Mouse (Mus musculus) liver, embryonic 15.5 days (tissue): ENCODE measurements around the gene Gm11037. TPM values are rescaled to one million over a fixed set of nuclear protein-coding genes. Genes with fewer than 3 reads are reported as not detected.
A peak's percentile ranks its signal among the peaks of the same experiment; 100 is the strongest.

Experiments used
- ATAC-seq: fragments of 200-750 bp; cut with Nextera tagmentation; 2 replicates; pipeline ENCODE4 v1.8.0; 2017; ENCODE audit warnings: moderate number of reproducible peaks, mild to moderate bottlenecking, moderate library complexity; ENCODE audit not compliant: insufficient read depth
- H3K27ac ChIP-seq: fragments of 300-500 bp; sonication (generic); replicated peaks from 2 replicates; pipeline ENCODE4 v1.5.1; 2015; ENCODE audit warnings: mild to moderate bottlenecking, inconsistent platforms
- H3K27me3 ChIP-seq: fragments of 300-500 bp; sonication (generic); 2 replicates; pipeline ENCODE4 v1.6.1; 2015; ENCODE audit warnings: mild to moderate bottlenecking, inconsistent platforms
- H3K36me3 ChIP-seq: fragments of 300-500 bp; sonication (generic); replicated peaks from 2 replicates; pipeline ENCODE4 v1.6.1; 2015; ENCODE audit warnings: moderate library complexity, mild to moderate bottlenecking, inconsistent platforms
- H3K4me1 ChIP-seq: fragments of 300-500 bp; sonication (generic); replicated peaks from 2 replicates; pipeline ENCODE4 v1.6.1; 2015; ENCODE audit warnings: inconsistent platforms
- H3K4me2 ChIP-seq: fragments of 300-500 bp; sonication (generic); 2 replicates; pipeline ENCODE4 v1.6.1; 2015; ENCODE audit warnings: moderate library complexity, mild to moderate bottlenecking, inconsistent platforms
- H3K4me3 ChIP-seq: fragments of 300-500 bp; sonication (generic); replicated peaks from 2 replicates; pipeline ENCODE4 v1.5.1; 2015; ENCODE audit warnings: mild to moderate bottlenecking, inconsistent platforms
- H3K9ac ChIP-seq: fragments of 300-500 bp; sonication (generic); 2 replicates; pipeline ENCODE4 v1.6.1; 2015; ENCODE audit warnings: moderate library complexity, mild to moderate bottlenecking, inconsistent platforms
- H3K9me3 ChIP-seq: fragments of 300-500 bp; sonication (generic); replicated peaks from 2 replicates; pipeline ENCODE4 v1.6.1; 2016; ENCODE audit warnings: inconsistent platforms
- WGBS: fragments of 180-500 bp; shearing (Covaris S2); methylation state at CpG from one replicate; pipeline ENCODE4 v1.1.7; 2015; ENCODE audit warnings: mixed read lengths; ENCODE audit not compliant: insufficient replicate concordance; 5-methylcytosine and 5-hydroxymethylcytosine counted together
- polyA plus RNA-seq: library from polyadenylated mRNA; unstranded; fragments of >200 nt; fragmentation: Nextera tagmentation; extraction: Ambion mirVana; gene quantifications from 2 replicates; pipeline ENCODE4 v1.2.1, GENCODE M21; 2015

The Gm11037 gene
- polyA plus RNA-seq, 1 experiment from 2014 or later: not detected

DNA sequence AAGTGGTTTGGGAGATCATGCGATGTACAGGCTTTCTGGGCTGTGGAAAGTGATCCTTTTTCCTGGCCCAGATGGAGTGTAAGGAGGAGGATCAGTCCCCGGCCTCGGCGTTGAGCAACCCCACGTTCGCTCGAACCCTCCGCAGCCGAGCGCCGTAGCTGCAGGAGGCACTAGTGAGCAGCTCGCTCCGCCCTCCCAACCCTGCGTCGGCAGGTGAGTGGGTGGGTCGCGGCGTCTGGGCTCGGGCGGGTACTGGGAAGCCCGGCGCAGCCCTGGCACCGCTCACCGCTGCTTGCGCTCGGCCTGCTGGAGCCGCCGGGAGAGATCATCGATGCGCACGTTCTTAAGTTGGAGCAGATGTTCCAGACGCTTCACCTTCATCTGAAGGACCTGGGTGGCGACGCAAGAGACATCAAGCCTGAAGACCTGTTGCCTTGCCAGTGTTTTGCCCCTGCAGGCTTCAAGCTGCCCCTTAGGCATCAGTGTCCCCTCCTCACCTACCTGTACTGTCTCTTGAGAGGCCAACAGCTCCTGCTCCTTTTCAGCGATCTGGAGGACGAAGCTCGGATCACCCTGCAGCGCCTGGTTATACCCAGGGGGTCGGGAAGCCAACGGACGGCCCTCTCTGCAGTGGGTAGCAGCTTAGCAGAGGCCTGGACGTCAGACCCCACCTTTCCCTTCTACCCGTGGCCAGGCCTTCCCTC, 38.3 kb downstream of the Gm11037 start:
- H3K4me2 ChIP-seq: peak overlapping the region; percentile 49
- no peaks in the 10 kb centered on the region for H3K9me3 ChIP-seq
- H3K27me3 ChIP-seq: peaks cover 70% of the 10 kb centered on the region
- WGBS: 5% methylated on average over 43 of the region's 43 CpGs
- H3K36me3 ChIP-seq: peaks cover 7% of the 10 kb centered on the region; the same call in 1 of the 2 replicates
- no peak overlapping the region for H3K9ac ChIP-seq
- H3K27ac ChIP-seq: no peak overlapping the region
- H3K4me1 ChIP-seq: peaks cover 32% of the 10 kb centered on the region
- peak overlapping the region; percentile 25; the same call in 1 of the 2 replicates for H3K4me3 ChIP-seq
- ATAC-seq: no peak

DNA sequence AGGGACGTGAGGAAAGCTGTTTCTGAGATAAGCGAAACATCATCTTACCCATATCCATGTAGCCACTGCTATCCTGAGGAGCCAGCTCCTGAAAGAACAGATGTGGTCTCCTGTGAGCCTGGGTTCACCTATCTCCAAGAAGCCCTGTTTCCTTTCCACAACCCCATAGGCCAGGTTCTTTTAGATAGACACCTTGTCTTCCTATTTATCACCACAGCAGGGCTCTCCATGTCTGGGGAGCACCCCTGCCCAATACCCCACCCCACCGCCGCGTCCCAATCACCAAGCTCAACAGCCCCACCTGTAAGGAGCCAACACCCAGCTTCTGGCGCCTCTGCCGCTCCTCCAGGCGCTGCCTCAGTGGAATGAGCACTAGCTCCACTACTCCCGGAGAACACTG, 39.0 kb downstream of the Gm11037 start:
- WGBS: 21% methylated on average over 9 of the region's 9 CpGs
- Histone ChIP-seq H3K27ac (no peak overlapping the region), H3K9me3 (no peaks in the 10 kb centered on the region), H3K4me2 (no peak overlapping the region), H3K9ac (no peak overlapping the region), H3K4me3 (no peak overlapping the region), H3K27me3 (peaks cover 70% of the 10 kb centered on the region), H3K36me3 (peaks cover 14% of the 10 kb centered on the region), H3K4me1 (peaks cover 40% of the 10 kb centered on the region)
- no peak for ATAC-seq

- 2% methylated on average over 11 of the region's 11 CpGs for WGBS
- no peak for ATAC-seq
- no peaks in the 10 kb centered on the region for H3K9me3 ChIP-seq
- H3K36me3 ChIP-seq: peaks cover 21% of the 10 kb centered on the region
- H3K4me3 ChIP-seq: peak overlapping the region; percentile 44
- peaks cover 62% of the 10 kb centered on the region for H3K4me1 ChIP-seq
- no peak overlapping the region for H3K9ac ChIP-seq
- H3K27me3 ChIP-seq: peaks cover 49% of the 10 kb centered on the region
- H3K27ac ChIP-seq: no peak overlapping the region
- H3K4me2 ChIP-seq: peak overlapping the region; percentile 72
Measured at GRCm38 (mm10) chr2:131174700-131175099, 41.4 kb downstream of the Gm11037 start.

- Histone ChIP-seq H3K4me1 (peaks cover 67% of the 10 kb centered on the region), H3K9me3 (no peaks in the 10 kb centered on the region), H3K27me3 (peaks cover 42% of the 10 kb centered on the region), H3K36me3 (peaks cover 21% of the 10 kb centered on the region), H3K4me3 (no peak overlapping the region), H3K9ac (no peak overlapping the region), H3K27ac (0 out of 2 replicates have a peak overlapping the region, but pooled peaks have one; percentile 29), H3K4me2 (no peak overlapping the region)
- no peak for ATAC-seq
- 76% methylated on average over 3 of the region's 3 CpGs for WGBS
Measured at GRCm38 (mm10) chr2:131175286-131175944, 42.1 kb downstream of the Gm11037 start.

DNA sequence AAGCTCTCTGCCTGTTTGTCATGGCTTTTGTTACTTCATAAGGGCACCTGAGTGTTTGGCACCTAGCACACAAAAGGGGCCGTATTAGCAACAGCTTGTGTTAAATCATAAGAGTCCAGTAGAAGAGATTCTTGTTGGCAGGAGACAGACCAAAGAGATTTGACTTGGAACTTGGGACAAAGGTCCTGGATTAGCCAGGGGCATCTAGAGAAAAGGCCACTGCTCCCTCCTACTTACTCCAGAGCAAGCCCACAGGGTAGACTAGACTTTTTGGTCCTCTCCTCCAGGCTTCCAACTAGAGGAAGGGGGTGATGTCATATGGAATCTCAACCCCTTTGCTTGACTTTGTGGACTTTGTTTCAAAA, 42.6 kb downstream of the Gm11037 start:
- no peak overlapping the region for H3K9ac ChIP-seq
- H3K27me3 ChIP-seq: peaks cover 37% of the 10 kb centered on the region
- peaks cover 21% of the 10 kb centered on the region for H3K36me3 ChIP-seq
- no peak overlapping the region for H3K4me3 ChIP-seq
- WGBS: 86% methylated on average over 1 of the region's 1 CpGs
- no peaks in the 10 kb centered on the region for H3K9me3 ChIP-seq
- 0 out of 2 replicates have a peak overlapping the region, but pooled peaks have one; percentile 29 for H3K27ac ChIP-seq
- peaks cover 72% of the 10 kb centered on the region for H3K4me1 ChIP-seq
- no peak for ATAC-seq
- H3K4me2 ChIP-seq: no peak overlapping the region

DNA sequence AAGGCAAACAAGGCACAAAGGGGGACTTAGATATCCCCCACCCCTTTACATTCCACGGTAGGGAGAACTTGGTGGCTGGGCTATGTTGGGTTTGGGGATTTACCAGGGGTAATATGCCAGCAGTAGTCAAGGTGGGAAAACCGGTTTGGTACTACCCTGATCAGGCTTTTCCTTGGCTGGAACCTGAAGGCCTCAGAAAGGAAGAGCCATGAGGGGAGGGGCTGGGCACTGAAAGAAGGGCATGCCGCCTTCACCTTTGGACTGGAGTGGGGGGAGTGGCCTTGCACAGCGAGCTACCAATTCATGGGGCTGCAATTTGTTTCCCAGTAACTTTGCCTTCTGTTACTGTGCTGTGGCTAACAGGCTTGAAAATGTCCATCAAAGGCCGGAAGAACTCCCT, 43.2 kb downstream of the Gm11037 start:
- Histone ChIP-seq H3K4me2 (peak overlapping the region; percentile 95; the same call in 1 of the 2 replicates), H3K36me3 (peaks cover 21% of the 10 kb centered on the region), H3K27me3 (peaks cover 31% of the 10 kb centered on the region), H3K27ac (no peak overlapping the region; the same call in 1 of the 2 replicates), H3K9ac (no peak overlapping the region), H3K4me3 (no peak overlapping the region), H3K4me1 (peaks cover 71% of the 10 kb centered on the region), H3K9me3 (no peaks in the 10 kb centered on the region)
- 58% methylated on average over 5 of the region's 5 CpGs for WGBS
- ATAC-seq: no peak

DNA sequence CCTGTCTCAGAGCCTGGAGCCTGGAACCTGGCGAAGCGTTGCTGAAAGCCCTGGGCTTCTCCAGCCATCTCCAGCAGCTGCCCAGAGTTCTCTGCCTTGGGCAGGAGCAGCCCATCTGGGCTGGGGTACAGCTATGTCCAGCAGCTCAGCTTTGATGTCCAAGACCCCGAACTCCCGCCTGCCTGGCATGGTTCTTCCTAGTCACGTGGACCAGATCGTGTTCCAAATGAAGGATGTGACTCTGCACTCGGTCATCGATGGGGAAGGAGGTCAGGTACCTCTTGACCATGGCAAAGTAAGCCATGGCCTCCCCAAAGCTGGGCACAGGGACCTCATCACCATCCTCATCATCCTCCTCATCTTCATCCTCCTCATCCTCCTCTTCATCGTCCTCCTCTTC, 44.6 kb downstream of the Gm11037 start:
- Histone ChIP-seq H3K4me1 (peaks cover 61% of the 10 kb centered on the region), H3K27ac (0 out of 2 replicates have a peak overlapping the region, but pooled peaks have one; percentile 30)
- ATAC-seq: no peak

GRCm38 (mm10) chr2:131178828-131179245, 45.5 kb downstream of the Gm11037 start:
- WGBS: 42% methylated on average over 26 of the region's 26 CpGs
- Histone ChIP-seq H3K4me3 (peak overlapping the region; percentile 69), H3K4me2 (peak overlapping the region; percentile 95), H3K9ac (peak overlapping the region; percentile 85), H3K27ac (peak overlapping the region; percentile 90), H3K9me3 (no peaks in the 10 kb centered on the region), H3K36me3 (peaks cover 21% of the 10 kb centered on the region), H3K27me3 (peaks cover 8% of the 10 kb centered on the region), H3K4me1 (peaks cover 61% of the 10 kb centered on the region)
- no peak for ATAC-seq

More for the DNA sequence above, 44.6 kb downstream of the Gm11037 start:
- peak overlapping the region; percentile 69 for H3K4me3 ChIP-seq
- H3K9me3 ChIP-seq: no peaks in the 10 kb centered on the region
- 79% methylated on average over 9 of the region's 9 CpGs for WGBS
- H3K27me3 ChIP-seq: peaks cover 17% of the 10 kb centered on the region
- H3K9ac ChIP-seq: peak overlapping the region; percentile 85
- H3K36me3 ChIP-seq: peaks cover 21% of the 10 kb centered on the region
- H3K4me2 ChIP-seq: peak overlapping the region; percentile 95

DNA sequence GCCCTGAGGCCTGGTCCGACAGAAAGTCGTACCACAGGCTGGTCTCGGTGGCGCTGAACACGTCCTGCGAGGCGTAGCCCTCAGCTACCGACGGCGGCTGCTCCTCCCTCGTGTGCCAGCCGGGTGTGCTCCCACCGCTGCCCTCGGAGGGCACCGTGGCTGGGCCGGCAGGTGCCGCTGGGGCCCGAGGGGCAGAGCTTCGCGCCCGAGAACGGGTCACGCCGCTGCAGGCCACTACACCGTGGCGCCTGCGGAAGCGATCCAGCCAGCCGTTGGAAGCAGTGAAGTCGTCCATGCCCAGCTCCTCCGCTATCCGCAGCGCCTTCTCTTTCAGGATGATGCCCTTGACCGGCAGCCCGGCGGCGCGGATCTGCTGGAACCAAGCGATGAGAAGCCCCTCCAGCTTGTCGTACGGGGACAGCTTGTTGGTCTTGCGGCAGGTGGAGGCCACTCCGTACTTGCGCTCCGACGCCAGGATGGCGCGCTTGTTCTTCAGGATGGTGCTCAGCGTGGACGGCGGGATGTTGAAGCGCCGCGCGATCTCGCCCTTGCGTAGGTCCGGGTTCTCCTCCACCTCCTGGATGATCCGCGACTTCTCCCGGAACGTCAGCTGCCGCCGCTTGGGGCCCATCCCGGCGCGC, 46.1 kb downstream of the Gm11037 start:
- peak overlapping the region; percentile 69 for H3K4me3 ChIP-seq
- under 1% methylated on average over 67 of the region's 67 CpGs for WGBS
- peak overlapping the region; percentile 95 for H3K4me2 ChIP-seq
- H3K9ac ChIP-seq: peak overlapping the region; percentile 85
- peaks cover 61% of the 10 kb centered on the region for H3K4me1 ChIP-seq
- H3K36me3 ChIP-seq: peaks cover 21% of the 10 kb centered on the region
- peak; percentile 73 for ATAC-seq
- H3K27ac ChIP-seq: peak overlapping the region; percentile 90
- H3K9me3 ChIP-seq: no peaks in the 10 kb centered on the region
- H3K27me3 ChIP-seq: peaks cover 2% of the 10 kb centered on the region

DNA sequence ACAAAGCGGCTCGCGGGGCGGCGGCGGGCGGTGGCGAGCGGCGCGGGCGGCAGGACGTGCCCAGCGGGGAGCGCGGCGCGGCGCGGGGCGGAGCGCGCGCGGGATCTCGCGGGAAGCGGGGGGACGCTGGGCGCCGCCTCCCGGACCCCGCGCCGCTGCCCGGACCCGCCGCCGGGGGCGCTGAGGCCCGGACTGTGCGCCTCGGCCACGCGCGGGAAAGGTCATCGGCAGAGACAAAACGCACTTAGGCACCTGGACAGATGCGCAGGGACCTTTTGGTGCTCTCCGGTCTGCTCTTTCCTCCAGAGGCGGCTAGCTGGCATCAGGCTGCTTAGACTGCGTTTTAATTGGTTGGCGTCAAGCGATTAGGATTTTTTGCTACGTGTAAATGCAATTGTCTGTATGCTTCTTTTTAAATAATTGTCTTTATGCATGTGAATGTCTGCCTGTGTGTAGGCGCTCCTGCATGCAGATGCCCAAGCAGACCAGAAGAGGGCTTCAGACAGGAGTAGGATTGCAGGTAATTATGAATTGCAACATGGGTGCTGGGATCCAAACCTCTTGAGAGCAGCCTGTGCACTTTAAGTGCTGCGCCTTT, 46.8 kb downstream of the Gm11037 start, which contains the start of gene Cenpb:
Gene Cenpb (minus strand): TSS at position 78 of the 598 bp plus-strand sequence.
- Histone ChIP-seq H3K4me2 (peak within 1 kb of the TSS; percentile 95), H3K9me3 (no peaks in the 10 kb centered on the region), H3K4me1 (peaks cover 58% of the 10 kb centered on the region), H3K9ac (peak within 1 kb of the TSS; percentile 85), H3K27me3 (no peaks in the 10 kb centered on the region), H3K4me3 (peak within 1 kb of the TSS; percentile 69), H3K27ac (peak within 1 kb of the TSS; percentile 90), H3K36me3 (peaks cover 21% of the 10 kb centered on the region)
- peak; percentile 84 for ATAC-seq
- 2% methylated on average over 57 of the region's 57 CpGs for WGBS
